ENCODE assay signal across 18 mouse cellular contexts in genomic region chr11:118577271-118577670, GRCm38 (mm10).
"Had no signal": no experiment of that assay in that cellular context is flagged by ENCODE, and none has a peak within 500 bp of the region (broad histone marks: within the 10 kb centered on the region; RNA-seq: fewer than 3 reads in every experiment).

No protein-coding gene starts in this region.

- ATAC-seq: intestine, embryonic 16.5 days had no signal

- H3K27ac ChIP-seq: left cerebral cortex, adult 2 months; liver, embryonic 13.5 days; stomach, postnatal 0 days had no signal

- H3K9ac ChIP-seq: liver, embryonic 13.5 days had no signal

- H3K9me3 ChIP-seq: liver, embryonic 13.5 days had no signal

- DNase-seq: kidney, adult 18-20 months; kidney, adult 9 months; kidney, postnatal 14 days; kidney, postnatal 4 days; layer of hippocampus, postnatal 36 days; liver, embryonic 13.5 days; lung, adult 2 months; lung, postnatal 14 days; lung, postnatal 4 days; right cerebral cortex, adult 18-20 months; right cerebral cortex, postnatal 14 days; right cerebral cortex, postnatal 4 days; thymus, adult 2 months; thymus, postnatal 14 days; thymus, postnatal 4 days had no signal

- H3K4me2 ChIP-seq: liver, embryonic 13.5 days had no signal

- H3K4me3 ChIP-seq: left cerebral cortex, adult 2 months; liver, embryonic 13.5 days had no signal

- H3K4me1 ChIP-seq: liver, embryonic 13.5 days had no signal

- H3K36me3 ChIP-seq: liver, embryonic 13.5 days had no signal
